Mouse (Mus musculus): Measurements from ENCODE around the gene F5. TPM values are rescaled to one million over a fixed set of nuclear protein-coding genes. Genes with fewer than 3 reads are reported as not detected.

The F5 gene
- polyA plus RNA-seq, 1 experiment from 2014 or later: 28.2 TPM

DNA sequence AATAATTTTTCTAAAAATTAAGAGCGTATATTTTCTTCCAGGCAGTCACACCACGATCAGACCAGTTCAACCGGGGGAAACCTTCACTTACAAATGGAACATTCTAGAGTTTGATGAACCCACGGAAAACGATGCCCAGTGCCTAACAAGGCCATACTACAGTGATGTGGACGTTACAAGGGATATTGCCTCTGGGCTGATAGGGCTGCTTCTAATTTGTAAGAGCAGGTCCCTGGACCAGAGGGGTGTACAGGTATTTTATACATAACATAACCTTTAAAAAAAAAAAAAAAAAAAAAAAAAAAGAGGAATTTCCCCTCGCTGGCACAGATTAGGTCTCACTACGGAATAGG lies 33.2 kb downstream of the F5 start:
- H3K4me2 ChIP-seq (ENCODE audit: low read depth, low read length): no peak overlapping the region
- H3K4me3 ChIP-seq (ENCODE audit: low read depth, low read length): no peak overlapping the region
- H3K27me3 ChIP-seq (ENCODE audit: insufficient read depth, low read length): no peaks in the 10 kb centered on the region
- no peak overlapping the region for H3K9ac ChIP-seq (replicated peaks)
- no peaks in the 10 kb centered on the region for H3K9me3 ChIP-seq (ENCODE audit: low read length)
- WGBS (ENCODE audit: insufficient replicate concordance): 37% methylated on average over 8 of the region's 8 CpGs
- no peak overlapping the region for H3K27ac ChIP-seq (ENCODE audit: low read depth)
- TF ChIP-seq EP300 (IDR thresholded peaks at IDR 0.05; ENCODE audit: low read depth) (no peak), CTCF (IDR thresholded peaks at IDR 0.05; ENCODE audit: low read depth) (no peak)
- ATAC-seq: no peak
- no peaks in the 10 kb centered on the region for H3K4me1 ChIP-seq (ENCODE audit: insufficient read depth)
- no peak for DNase-seq
- H3K36me3 ChIP-seq (replicated peaks; ENCODE audit: insufficient read depth, low read length): peaks cover 9% of the 10 kb centered on the region; the same call in 1 of the 2 replicates

- H3K9me3 ChIP-seq (ENCODE audit: low read length): no peaks in the 10 kb centered on the region
- no peaks in the 10 kb centered on the region for H3K4me1 ChIP-seq (ENCODE audit: insufficient read depth)
- WGBS (ENCODE audit: insufficient replicate concordance): 75% methylated on average over 4 of the region's 4 CpGs
- TF ChIP-seq EP300 (IDR thresholded peaks at IDR 0.05; ENCODE audit: low read depth): no peak
- no peak for TF ChIP-seq CTCF (IDR thresholded peaks at IDR 0.05; ENCODE audit: low read depth)
- no peak overlapping the region for H3K27ac ChIP-seq (ENCODE audit: low read depth)
- no peak overlapping the region for H3K9ac ChIP-seq (replicated peaks)
- ATAC-seq: no peak
- no peaks in the 10 kb centered on the region for H3K27me3 ChIP-seq (ENCODE audit: insufficient read depth, low read length)
- no peak for DNase-seq
- no peak overlapping the region for H3K4me2 ChIP-seq (ENCODE audit: low read depth, low read length)
- H3K36me3 ChIP-seq (replicated peaks; ENCODE audit: insufficient read depth, low read length): peaks cover 9% of the 10 kb centered on the region; the same call in 1 of the 2 replicates
- H3K4me3 ChIP-seq (ENCODE audit: low read depth, low read length): no peak overlapping the region
These were observed 33.7 kb downstream of the F5 start for GRCm38 (mm10) chr1:164185316-164185715.

- Histone ChIP-seq H3K36me3 (replicated peaks; ENCODE audit: insufficient read depth, low read length) (peaks cover 6% of the 10 kb centered on the region), H3K27ac (ENCODE audit: low read depth) (no peak overlapping the region), H3K4me3 (ENCODE audit: low read depth, low read length) (no peak overlapping the region), H3K9ac (replicated peaks) (no peak overlapping the region), H3K4me2 (ENCODE audit: low read depth, low read length) (no peak overlapping the region), H3K27me3 (ENCODE audit: insufficient read depth, low read length) (no peaks in the 10 kb centered on the region), H3K9me3 (ENCODE audit: low read length) (no peaks in the 10 kb centered on the region), H3K4me1 (ENCODE audit: insufficient read depth) (no peaks in the 10 kb centered on the region)
- 68% methylated on average over 1 of the region's 1 CpGs for WGBS (ENCODE audit: insufficient replicate concordance)
- ATAC-seq (no peak), DNase-seq (no peak)
- no peak for TF ChIP-seq CTCF (IDR thresholded peaks at IDR 0.05; ENCODE audit: low read depth)
- no peak for TF ChIP-seq EP300 (IDR thresholded peaks at IDR 0.05; ENCODE audit: low read depth)
These were observed 35.4 kb downstream of the F5 start for GRCm38 (mm10) chr1:164187002-164187560.

GRCm38 (mm10) chr1:164199551-164199950 lies 47.9 kb downstream of the F5 start:
- no peaks in the 10 kb centered on the region for H3K9me3 ChIP-seq (ENCODE audit: low read length)
- no peak for DNase-seq
- no peak overlapping the region for H3K4me3 ChIP-seq (ENCODE audit: low read depth, low read length)
- no peak overlapping the region for H3K9ac ChIP-seq (replicated peaks)
- no peaks in the 10 kb centered on the region for H3K4me1 ChIP-seq (ENCODE audit: insufficient read depth)
- H3K27me3 ChIP-seq (ENCODE audit: insufficient read depth, low read length): no peaks in the 10 kb centered on the region
- H3K36me3 ChIP-seq (replicated peaks; ENCODE audit: insufficient read depth, low read length): peaks cover 31% of the 10 kb centered on the region
- no peak overlapping the region for H3K27ac ChIP-seq (ENCODE audit: low read depth)
- no peak for ATAC-seq
- WGBS (ENCODE audit: insufficient replicate concordance): 82% methylated on average over 4 of the region's 4 CpGs
- H3K4me2 ChIP-seq (ENCODE audit: low read depth, low read length): no peak overlapping the region
- TF ChIP-seq CTCF (IDR thresholded peaks at IDR 0.05; ENCODE audit: low read depth) (no peak), EP300 (IDR thresholded peaks at IDR 0.05; ENCODE audit: low read depth) (no peak)

- Histone ChIP-seq H3K4me2 (ENCODE audit: low read depth, low read length) (no peak overlapping the region), H3K9ac (replicated peaks) (no peak overlapping the region), H3K27ac (ENCODE audit: low read depth) (peak overlapping the region; percentile 83), H3K36me3 (replicated peaks; ENCODE audit: insufficient read depth, low read length) (peaks cover 12% of the 10 kb centered on the region), H3K4me1 (ENCODE audit: insufficient read depth) (peaks cover 4% of the 10 kb centered on the region; the same call in 1 of the 2 replicates), H3K27me3 (ENCODE audit: insufficient read depth, low read length) (no peaks in the 10 kb centered on the region), H3K9me3 (ENCODE audit: low read length) (no peaks in the 10 kb centered on the region), H3K4me3 (ENCODE audit: low read depth, low read length) (no peak overlapping the region)
- 54% methylated on average over 2 of the region's 2 CpGs for WGBS (ENCODE audit: insufficient replicate concordance)
- DNase-seq (peak; percentile 59), ATAC-seq (peak; percentile 94)
- no peak for TF ChIP-seq CTCF (IDR thresholded peaks at IDR 0.05; ENCODE audit: low read depth)
- TF ChIP-seq EP300 (IDR thresholded peaks at IDR 0.05; ENCODE audit: low read depth): peak; percentile 74
These were observed 56.8 kb downstream of the F5 start for GRCm38 (mm10) chr1:164208437-164208836.

DNA sequence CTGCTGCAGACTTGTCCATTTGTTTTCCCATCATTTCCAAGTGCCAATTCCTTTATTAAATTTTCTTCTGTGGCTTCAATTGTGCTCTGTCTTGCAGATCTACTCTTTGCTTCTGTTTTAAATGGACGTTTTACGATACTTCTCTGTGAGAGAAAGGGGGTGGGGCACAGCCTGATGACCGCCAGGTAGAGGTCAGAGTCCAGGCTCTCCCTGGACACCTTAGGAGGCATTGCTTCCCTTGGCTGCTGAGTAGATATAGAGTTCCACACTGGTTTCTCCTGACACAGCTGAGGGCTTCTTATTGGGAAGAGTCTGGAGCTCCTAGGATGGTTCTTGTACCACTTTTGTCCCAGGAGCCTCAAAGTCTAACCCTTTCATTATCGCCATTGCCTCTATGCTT lies 59.3 kb downstream of the F5 start:
- Histone ChIP-seq H3K4me1 (ENCODE audit: insufficient read depth) (peaks cover 4% of the 10 kb centered on the region; the same call in 1 of the 2 replicates), H3K4me2 (ENCODE audit: low read depth, low read length) (no peak overlapping the region), H3K4me3 (ENCODE audit: low read depth, low read length) (no peak overlapping the region), H3K27ac (ENCODE audit: low read depth) (peak overlapping the region; percentile 48; the same call in 1 of the 2 replicates), H3K9me3 (ENCODE audit: low read length) (no peaks in the 10 kb centered on the region), H3K27me3 (ENCODE audit: insufficient read depth, low read length) (no peaks in the 10 kb centered on the region), H3K36me3 (replicated peaks; ENCODE audit: insufficient read depth, low read length) (peaks cover 2% of the 10 kb centered on the region; the same call in 1 of the 2 replicates), H3K9ac (replicated peaks) (no peak overlapping the region)
- no peak for TF ChIP-seq CTCF (IDR thresholded peaks at IDR 0.05; ENCODE audit: low read depth)
- no peak for TF ChIP-seq EP300 (IDR thresholded peaks at IDR 0.05; ENCODE audit: low read depth)
- DNase-seq (no peak), ATAC-seq (peak; percentile 56)
- 59% methylated on average over 4 of the region's 4 CpGs for WGBS (ENCODE audit: insufficient replicate concordance)
